Comparison of ENCODE assay signal across 25 mouse cellular contexts in the genomic region with DNA sequence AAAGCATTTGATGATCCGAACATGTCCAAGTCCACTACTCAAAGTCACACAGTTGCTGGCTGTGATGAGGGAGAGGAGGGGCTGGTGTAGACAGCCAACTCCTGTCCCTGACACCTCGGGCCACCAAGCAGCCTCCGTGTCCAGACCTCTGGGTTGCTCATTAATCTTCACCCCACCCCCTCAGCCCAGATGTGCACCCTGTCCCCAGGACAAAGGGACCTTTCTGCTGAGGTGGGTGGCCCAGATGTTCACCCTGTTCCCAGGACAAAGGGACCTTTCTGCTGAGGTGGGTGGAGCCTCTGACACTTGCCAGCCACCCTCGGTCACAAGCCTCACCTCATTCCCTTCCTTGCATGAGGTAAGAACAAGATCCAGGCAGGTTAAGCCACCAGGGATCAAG. TPM values are rescaled to one million over a fixed set of nuclear protein-coding genes. Genes with fewer than 3 reads are reported as not detected.
A peak's percentile ranks its signal among the peaks of the same experiment; 100 is the strongest.
DNase-seq lines count a peak whose midpoint lies in the region; ATAC-seq lines count a peak whose summit lies in the region.
"Had no signal": no experiment of that assay in that cellular context is flagged by ENCODE, and none has a peak within 500 bp of the region (broad histone marks: within the 10 kb centered on the region; RNA-seq: fewer than 3 reads in every experiment).

No protein-coding gene starts in this region.

- H3K4me2 ChIP-seq in kidney, embryonic 16.5 days (replicated peaks; ENCODE audit: low read depth, low read length) = no peak overlapping the region
- H3K4me2 ChIP-seq in liver, embryonic 15.5 days = no peak overlapping the region
- H3K4me2 ChIP-seq in liver, embryonic 11.5 days = no peak overlapping the region
- H3K4me2 ChIP-seq: heart, embryonic 11.5 days; hindbrain, embryonic 15.5 days; limb, embryonic 13.5 days; midbrain, embryonic 12.5 days; neural tube, embryonic 15.5 days had no signal

- H3K4me3 ChIP-seq in kidney, embryonic 16.5 days (ENCODE audit: low read length) = no peak overlapping the region
- H3K4me3 ChIP-seq in liver, embryonic 15.5 days (replicated peaks) = no peak overlapping the region
- no peak overlapping the region for H3K4me3 ChIP-seq in liver, embryonic 11.5 days (ENCODE audit: low read depth, low read length)
- H3K4me3 ChIP-seq in forebrain, embryonic 10.5 days = no peak overlapping the region
- H3K4me3 ChIP-seq: hindbrain, embryonic 15.5 days; limb, embryonic 13.5 days; midbrain, embryonic 12.5 days; neural tube, embryonic 15.5 days had no signal

- no peak for ATAC-seq in kidney, embryonic 16.5 days (ENCODE audit: low FRiP score, low TSS enrichment)
- ATAC-seq in liver, embryonic 15.5 days (ENCODE audit: insufficient read depth) = peak; percentile 63
- no peak for ATAC-seq in liver, embryonic 11.5 days (replicated peaks; ENCODE audit: low FRiP score)
- ATAC-seq: forebrain, embryonic 14.5 days had no signal

- H3K4me1 ChIP-seq in kidney, embryonic 16.5 days (ENCODE audit: insufficient read depth, low read length) = no peaks in the 10 kb centered on the region
- H3K4me1 ChIP-seq in liver, embryonic 15.5 days (replicated peaks) = peaks cover 12% of the 10 kb centered on the region; the same call in 1 of the 2 replicates
- no peaks in the 10 kb centered on the region for H3K4me1 ChIP-seq in liver, embryonic 11.5 days (replicated peaks; ENCODE audit: control insufficient read depth, insufficient read depth, low read length)
- H3K4me1 ChIP-seq in forebrain, embryonic 10.5 days = peaks cover 15% of the 10 kb centered on the region

- no peak overlapping the region for H3K27ac ChIP-seq in kidney, embryonic 16.5 days (ENCODE audit: low read length)
- H3K27ac ChIP-seq in liver, embryonic 15.5 days (replicated peaks) = no peak overlapping the region
- H3K27ac ChIP-seq in liver, embryonic 11.5 days (ENCODE audit: low read depth, low read length) = no peak overlapping the region
- H3K27ac ChIP-seq in forebrain, embryonic 10.5 days = no peak overlapping the region
- H3K27ac ChIP-seq: hindbrain, embryonic 15.5 days; limb, embryonic 13.5 days; midbrain, embryonic 12.5 days; neural tube, embryonic 15.5 days had no signal

- H3K36me3 ChIP-seq in kidney, embryonic 16.5 days (ENCODE audit: insufficient read depth, low read length) = no peaks in the 10 kb centered on the region
- no peaks in the 10 kb centered on the region for H3K36me3 ChIP-seq in liver, embryonic 15.5 days (replicated peaks)
- H3K36me3 ChIP-seq in liver, embryonic 11.5 days (ENCODE audit: control insufficient read depth, insufficient read depth, low read length) = no peaks in the 10 kb centered on the region
- H3K36me3 ChIP-seq in forebrain, embryonic 10.5 days (replicated peaks) = no peaks in the 10 kb centered on the region
- H3K36me3 ChIP-seq: hindbrain, embryonic 15.5 days; limb, embryonic 13.5 days; midbrain, embryonic 12.5 days; neural tube, embryonic 15.5 days had no signal

- no peaks in the 10 kb centered on the region for H3K9me3 ChIP-seq in kidney, embryonic 16.5 days (ENCODE audit: low read length)
- no peaks in the 10 kb centered on the region for H3K9me3 ChIP-seq in liver, embryonic 15.5 days (replicated peaks)
- H3K9me3 ChIP-seq in liver, embryonic 11.5 days (ENCODE audit: control insufficient read depth, low read length) = no peaks in the 10 kb centered on the region
- no peaks in the 10 kb centered on the region for H3K9me3 ChIP-seq in forebrain, embryonic 10.5 days
- H3K9me3 ChIP-seq: hindbrain, embryonic 15.5 days; limb, embryonic 13.5 days; midbrain, embryonic 12.5 days; neural tube, embryonic 15.5 days had no signal

- no peaks in the 10 kb centered on the region for H3K27me3 ChIP-seq in kidney, embryonic 16.5 days (ENCODE audit: insufficient read depth, low read length)
- H3K27me3 ChIP-seq in liver, embryonic 15.5 days = peaks cover 19% of the 10 kb centered on the region
- peaks cover 10% of the 10 kb centered on the region; the same call in 1 of the 2 replicates for H3K27me3 ChIP-seq in liver, embryonic 11.5 days (replicated peaks; ENCODE audit: control insufficient read depth, insufficient read depth, low read length)
- peaks cover 8% of the 10 kb centered on the region; the same call in 1 of the 2 replicates for H3K27me3 ChIP-seq in forebrain, embryonic 10.5 days (ENCODE audit: poor library complexity, severe bottlenecking)

- DNase-seq in kidney, adult 11 months = peak; percentile 38
- no peak for DNase-seq in liver, embryonic 11.5 days (ENCODE audit: low spot score)
- peak; percentile 22 to 71 for DNase-seq in kidney, postnatal 25 days
- DNase-seq in yolk sac, embryonic 10.5 days (ENCODE audit: low spot score) = peak; percentile 90
- DNase-seq in c-Kit-positive CD71-positive TER-119-positive erythroid progenitor cells, embryonic 14.5 days (ENCODE audit: low spot score) = no peak
- no peak for DNase-seq in forebrain, embryonic 10.5 days (ENCODE audit: extremely low spot score, low spot score)
- DNase-seq: adrenal gland, postnatal 10 days; cerebellum, adult 2 months; gastrocnemius, postnatal 10 days; layer of hippocampus, postnatal 36 days; lung, adult 2 months; lung, postnatal 14 days; thymus, adult 18-20 months; thymus, postnatal 4 days had no signal

- 44% methylated on average over 4 of the region's 4 CpGs for WGBS in kidney, embryonic 16.5 days
- 42% methylated on average over 4 of the region's 4 CpGs for WGBS in liver, embryonic 15.5 days (ENCODE audit: insufficient replicate concordance)
- 46% methylated on average over 4 of the region's 4 CpGs for WGBS in liver, embryonic 11.5 days
- WGBS in forebrain, embryonic 10.5 days = 63% methylated on average over 4 of the region's 4 CpGs

- no peak overlapping the region for H3K9ac ChIP-seq in kidney, embryonic 16.5 days (replicated peaks; ENCODE audit: low read length)
- no peak overlapping the region for H3K9ac ChIP-seq in liver, embryonic 15.5 days
- no peak overlapping the region for H3K9ac ChIP-seq in liver, embryonic 11.5 days (ENCODE audit: low read depth, low read length)
- H3K9ac ChIP-seq: hindbrain, embryonic 15.5 days; limb, embryonic 13.5 days; midbrain, embryonic 12.5 days; neural tube, embryonic 15.5 days had no signal

RNA-seq across cellular contexts. Expression of a gene that starts 1.1 kb away (rescaled TPM):
- polyA plus RNA-seq in kidney, embryonic 16.5 days (2015; fragmentation: Nextera tagmentation; extraction: Ambion mirVana) = 13.3 and 15.3 TPM in 2 replicates
- polyA plus RNA-seq in liver, embryonic 15.5 days (2015; fragmentation: Nextera tagmentation; extraction: Ambion mirVana) = 4.5 and 5.8 TPM in 2 replicates
- 2.3 and 2.5 TPM in 2 replicates for polyA plus RNA-seq in liver, embryonic 11.5 days (2014; fragmentation: Nextera tagmentation; extraction: Ambion mirVana)
- 9.3 and 10.2 TPM in 2 replicates for polyA plus RNA-seq in forebrain, embryonic 10.5 days (2016; fragmentation: Nextera tagmentation; extraction: Ambion mirVana)

RNA-seq across cellular contexts. Expression of a gene that starts 4.8 kb away (rescaled TPM):
- not detected in 2 replicates for polyA plus RNA-seq in kidney, embryonic 16.5 days (2015; fragmentation: Nextera tagmentation; extraction: Ambion mirVana)
- polyA plus RNA-seq in liver, embryonic 15.5 days (2015; fragmentation: Nextera tagmentation; extraction: Ambion mirVana) = 1.6 and 2.3 TPM in 2 replicates
- not detected in 2 replicates for polyA plus RNA-seq in liver, embryonic 11.5 days (2014; fragmentation: Nextera tagmentation; extraction: Ambion mirVana)
- not detected in 2 replicates for polyA plus RNA-seq in forebrain, embryonic 10.5 days (2016; fragmentation: Nextera tagmentation; extraction: Ambion mirVana)
- polyA plus RNA-seq: embryonic facial prominence, embryonic 14.5 days; forebrain, embryonic 14.5 days; frontal cortex, adult 2 months; heart, embryonic 11.5 days; heart, postnatal 0 days; hindbrain, embryonic 15.5 days; limb, embryonic 13.5 days; midbrain, embryonic 12.5 days; neural tube, embryonic 15.5 days had no signal

RNA-seq across cellular contexts. Expression of a gene that starts 31.9 kb away (rescaled TPM):
- polyA plus RNA-seq in kidney, embryonic 16.5 days (2015; fragmentation: Nextera tagmentation; extraction: Ambion mirVana) = 54.9 and 57.3 TPM in 2 replicates
- 18.0 and 18.9 TPM in 2 replicates for polyA plus RNA-seq in liver, embryonic 15.5 days (2015; fragmentation: Nextera tagmentation; extraction: Ambion mirVana)
- polyA plus RNA-seq in liver, embryonic 11.5 days (2014; fragmentation: Nextera tagmentation; extraction: Ambion mirVana) = 32.8 and 35.1 TPM in 2 replicates
- 33.0 and 35.5 TPM in 2 replicates for polyA plus RNA-seq in forebrain, embryonic 10.5 days (2016; fragmentation: Nextera tagmentation; extraction: Ambion mirVana)

RNA-seq across cellular contexts. Expression of a gene that starts 39.4 kb away (rescaled TPM):
- 10.1 and 14.2 TPM in 2 replicates for polyA plus RNA-seq in kidney, embryonic 16.5 days (2015; fragmentation: Nextera tagmentation; extraction: Ambion mirVana)
- 7.4 and 8.2 TPM in 2 replicates for polyA plus RNA-seq in liver, embryonic 15.5 days (2015; fragmentation: Nextera tagmentation; extraction: Ambion mirVana)
- polyA plus RNA-seq in liver, embryonic 11.5 days (2014; fragmentation: Nextera tagmentation; extraction: Ambion mirVana) = 5.1 and 5.5 TPM in 2 replicates
- polyA plus RNA-seq in forebrain, embryonic 10.5 days (2016; fragmentation: Nextera tagmentation; extraction: Ambion mirVana) = 3.7 and 4.4 TPM in 2 replicates

RNA-seq across cellular contexts. Expression of a gene that starts 40.0 kb away (rescaled TPM):
- polyA plus RNA-seq in kidney, embryonic 16.5 days (2015; fragmentation: Nextera tagmentation; extraction: Ambion mirVana) = not detected in 2 replicates
- not detected in 2 replicates for polyA plus RNA-seq in liver, embryonic 15.5 days (2015; fragmentation: Nextera tagmentation; extraction: Ambion mirVana)
- 0.05 TPM in 1 of 2 replicates, not detected in the other for polyA plus RNA-seq in liver, embryonic 11.5 days (2014; fragmentation: Nextera tagmentation; extraction: Ambion mirVana)
- polyA plus RNA-seq in forebrain, embryonic 10.5 days (2016; fragmentation: Nextera tagmentation; extraction: Ambion mirVana) = 21.3 and 24.8 TPM in 2 replicates
- polyA plus RNA-seq: embryonic facial prominence, embryonic 14.5 days; heart, postnatal 0 days; limb, embryonic 13.5 days; lung, adult 2 months had no signal

Comparison
In these comparisons a context has a peak if more than half of its experiments do, and no peak if none do; other contexts are left out.
1. DNase-seq: peak in kidney, adult 11 months (single experiment), kidney, postnatal 25 days (2 of 2) and yolk sac, embryonic 10.5 days (single experiment); none in liver, embryonic 11.5 days (single experiment), c-Kit-positive CD71-positive TER-119-positive erythroid progenitor cells, embryonic 14.5 days (single experiment) and forebrain, embryonic 10.5 days (single experiment).